Mouse (Mus musculus) heart, embryonic 11.5 days (tissue): ENCODE measurements around the gene Apol8. TPM values are rescaled to one million over a fixed set of nuclear protein-coding genes. Genes with fewer than 3 reads are reported as not detected.

ENCODE experiments used
- ATAC-seq: fragments of 200-750 bp; cut with Nextera tagmentation; replicated peaks from 2 replicates; pipeline ENCODE4 v1.8.0; 2017; ENCODE audit warnings: moderate library complexity; ENCODE audit not compliant: insufficient number of reproducible peaks, low FRiP score, low TSS enrichment
- H3K27ac ChIP-seq: fragments of 300-500 bp; sonication (generic); 2 replicates; pipeline ENCODE4 v1.5.1; 2014; ENCODE audit warnings: mild to moderate bottlenecking, low read depth, low read length
- H3K27me3 ChIP-seq: fragments of 300-500 bp; sonication (generic); 2 replicates; pipeline ENCODE4 v1.6.1; 2014; ENCODE audit warnings: mild to moderate bottlenecking, low read length, mixed read lengths; ENCODE audit not compliant: control insufficient read depth, insufficient read depth
- H3K36me3 ChIP-seq: fragments of 300-500 bp; sonication (generic); 2 replicates; pipeline ENCODE4 v1.6.1; 2014; ENCODE audit warnings: mild to moderate bottlenecking, low read length, moderate library complexity, mixed read lengths; ENCODE audit not compliant: control insufficient read depth, insufficient read depth
- H3K4me1 ChIP-seq: fragments of 300-500 bp; sonication (generic); 2 replicates; pipeline ENCODE4 v1.6.1; 2014; ENCODE audit warnings: low read length; ENCODE audit not compliant: control insufficient read depth, insufficient read depth
- H3K4me2 ChIP-seq: fragments of 300-500 bp; sonication (generic); 2 replicates; pipeline ENCODE4 v1.6.1; 2014; ENCODE audit warnings: mild to moderate bottlenecking, moderate library complexity
- H3K4me3 ChIP-seq: fragments of 300-500 bp; sonication (generic); 2 replicates; pipeline ENCODE4 v1.5.1; 2014; ENCODE audit warnings: low read depth, low read length
- H3K9ac ChIP-seq: fragments of 300-500 bp; sonication (generic); 2 replicates; pipeline ENCODE4 v1.6.1; 2014; ENCODE audit warnings: mild to moderate bottlenecking, low read depth, low read length, moderate library complexity
- H3K9me3 ChIP-seq: fragments of 300-500 bp; sonication (generic); replicated peaks from 2 replicates; pipeline ENCODE4 v1.6.1; 2016; ENCODE audit warnings: low read length; ENCODE audit not compliant: control insufficient read depth
- WGBS: fragments of 180-500 bp; shearing (Covaris S2); extraction: QIAGEN DNeasy Blood & Tissue Kit; methylation state at CpG from one replicate; pipeline ENCODE4 v1.1.7; 2014; ENCODE audit not compliant: insufficient replicate concordance; 5-methylcytosine and 5-hydroxymethylcytosine counted together
- polyA plus RNA-seq: library from polyadenylated mRNA; unstranded; fragments of >200 nt; fragmentation: Nextera tagmentation; extraction: Ambion mirVana; gene quantifications from 2 replicates; pipeline ENCODE4 v1.2.1, GENCODE M21; 2014

Apol8 gene
- polyA plus RNA-seq, 1 experiment from 2014 or later, result 0.67 TPM

GRCm38 (mm10) chr15:77799491-77800474 lies 43.0 kb upstream of the Apol8 start:
- H3K4me2 ChIP-seq, result no peak overlapping the region; the same call in 1 of the 2 replicates
- WGBS, result 73% methylated on average over 8 of the region's 8 CpGs
- no peaks in the 10 kb centered on the region for H3K9me3 ChIP-seq
- H3K9ac ChIP-seq, result peak overlapping the region; percentile 62
- no peak overlapping the region for H3K4me3 ChIP-seq
- H3K4me1 ChIP-seq, result peaks cover 89% of the 10 kb centered on the region
- peak overlapping the region; percentile 99 for H3K27ac ChIP-seq
- ATAC-seq, result no peak
- no peaks in the 10 kb centered on the region for H3K27me3 ChIP-seq
- H3K36me3 ChIP-seq, result peaks cover 17% of the 10 kb centered on the region; the same call in 1 of the 2 replicates

GRCm38 (mm10) chr15:77798664-77799490 lies 42.1 kb upstream of the Apol8 start:
- Histone ChIP-seq H3K36me3 (peaks cover 21% of the 10 kb centered on the region; the same call in 1 of the 2 replicates), H3K27me3 (no peaks in the 10 kb centered on the region), H3K4me1 (peaks cover 81% of the 10 kb centered on the region), H3K4me3 (no peak overlapping the region), H3K9me3 (no peaks in the 10 kb centered on the region), H3K4me2 (peak overlapping the region; percentile 30), H3K27ac (peak overlapping the region; percentile 99), H3K9ac (peak overlapping the region; percentile 62)
- ATAC-seq, result peak; percentile 51
- WGBS, result 12% methylated on average over 14 of the region's 14 CpGs

- Histone ChIP-seq H3K27ac (peak overlapping the region; percentile 99), H3K9me3 (no peaks in the 10 kb centered on the region), H3K9ac (peak overlapping the region; percentile 62), H3K4me2 (peak overlapping the region; percentile 30), H3K36me3 (peaks cover 13% of the 10 kb centered on the region; the same call in 1 of the 2 replicates), H3K4me3 (no peak overlapping the region), H3K4me1 (peaks cover 71% of the 10 kb centered on the region), H3K27me3 (no peaks in the 10 kb centered on the region)
- ATAC-seq, result no peak
- WGBS, result 61% methylated on average over 14 of the region's 14 CpGs
Measured at GRCm38 (mm10) chr15:77797609-77798411, 41.0 kb upstream of the Apol8 start.

GRCm38 (mm10) chr15:77796409-77797035 lies 39.7 kb upstream of the Apol8 start:
- Histone ChIP-seq H3K4me1 (peaks cover 67% of the 10 kb centered on the region), H3K4me2 (no peak overlapping the region), H3K27me3 (no peaks in the 10 kb centered on the region), H3K36me3 (peaks cover 15% of the 10 kb centered on the region; the same call in 1 of the 2 replicates), H3K4me3 (no peak overlapping the region), H3K27ac (peak overlapping the region; percentile 99), H3K9ac (no peak overlapping the region), H3K9me3 (no peaks in the 10 kb centered on the region)
- ATAC-seq, result no peak
- 92% methylated on average over 26 of the region's 26 CpGs for WGBS

- ATAC-seq, result no peak
- Histone ChIP-seq H3K9ac (no peak overlapping the region), H3K36me3 (peaks cover 23% of the 10 kb centered on the region)
Measured at GRCm38 (mm10) chr15:77794908-77795356, 38.1 kb upstream of the Apol8 start.

GRCm38 (mm10) chr15:77794138-77794907 lies 37.5 kb upstream of the Apol8 start:
- Histone ChIP-seq H3K9me3 (no peaks in the 10 kb centered on the region), H3K9ac (no peak overlapping the region), H3K36me3 (peaks cover 25% of the 10 kb centered on the region), H3K27ac (peak overlapping the region; percentile 41), H3K4me3 (no peak overlapping the region), H3K4me1 (peaks cover 45% of the 10 kb centered on the region), H3K4me2 (no peak overlapping the region), H3K27me3 (no peaks in the 10 kb centered on the region)
- no peak for ATAC-seq
- 85% methylated on average over 13 of the region's 13 CpGs for WGBS

More at GRCm38 (mm10) chr15:77794908-77795356, 38.1 kb upstream of the Apol8 start:
- H3K4me2 ChIP-seq, result no peak overlapping the region
- no peaks in the 10 kb centered on the region for H3K27me3 ChIP-seq
- H3K4me3 ChIP-seq, result no peak overlapping the region
- no peaks in the 10 kb centered on the region for H3K9me3 ChIP-seq
- WGBS, result 77% methylated on average over 13 of the region's 13 CpGs
- H3K27ac ChIP-seq, result no peak overlapping the region
- peaks cover 51% of the 10 kb centered on the region for H3K4me1 ChIP-seq

GRCm38 (mm10) chr15:77793554-77793953 lies 36.8 kb upstream of the Apol8 start:
- Histone ChIP-seq H3K9me3 (no peaks in the 10 kb centered on the region), H3K27me3 (no peaks in the 10 kb centered on the region), H3K4me1 (peaks cover 37% of the 10 kb centered on the region), H3K9ac (0 out of 2 replicates have a peak overlapping the region, but pooled peaks have one; percentile 49), H3K27ac (no peak overlapping the region), H3K4me3 (no peak overlapping the region), H3K4me2 (no peak overlapping the region), H3K36me3 (peaks cover 27% of the 10 kb centered on the region)
- ATAC-seq, result no peak
- 88% methylated on average over 7 of the region's 7 CpGs for WGBS
